Mouse (Mus musculus) adipocyte (in vitro differentiated cells): Measurements from ENCODE around the gene Tagln.

ENCODE experiments used
- DNase-seq: peaks from one replicate; pipeline ENCODE4 v3.0.0-alpha.2; 2016; ENCODE audit warnings: low spot score

The Tagln gene

DNA sequence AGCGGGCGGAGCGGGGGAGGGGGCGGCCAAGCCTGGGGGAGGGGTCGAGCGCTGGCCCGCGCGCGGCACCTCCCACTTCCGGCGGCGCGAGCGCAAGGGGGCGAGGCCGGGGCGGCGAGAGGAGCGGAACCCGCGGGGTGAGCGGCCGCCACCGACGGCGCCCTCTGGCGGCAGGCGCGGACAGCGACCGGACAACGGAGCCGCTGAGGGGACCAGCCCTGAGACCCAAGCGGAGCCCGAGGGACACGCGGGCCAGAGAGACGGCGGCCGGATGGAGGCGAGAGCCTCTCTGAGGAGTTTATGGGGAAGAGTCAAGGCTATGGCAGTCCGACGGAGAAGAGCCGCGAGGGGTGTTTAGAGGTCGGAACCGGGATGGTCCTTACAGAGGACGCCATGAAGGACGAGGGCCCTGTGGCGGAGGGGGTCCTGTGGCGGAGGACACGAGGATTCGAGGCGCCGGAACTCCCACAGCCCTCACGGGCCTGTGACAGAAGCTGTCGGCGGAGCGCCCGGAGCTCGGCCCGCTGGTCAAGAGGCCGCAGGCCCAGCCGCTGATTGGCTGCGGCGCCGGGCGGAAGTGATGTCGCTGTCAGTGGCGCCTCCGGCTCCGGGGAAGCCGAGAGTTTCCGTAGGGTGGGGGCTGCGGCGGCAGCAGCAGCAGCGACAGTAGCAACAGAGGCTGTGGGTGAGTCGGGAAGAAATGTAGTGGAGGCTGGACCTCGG lies 29.3 kb downstream of the Tagln start, which contains the start of the genes Pcsk7 and Rnf214:
Pcsk7 (plus strand) TSS at position 143 of the 723 bp plus-strand sequence.
Rnf214 (minus strand) TSS at position 557 of the 723 bp plus-strand sequence.
- DNase-seq = peak; percentile 86

DNA sequence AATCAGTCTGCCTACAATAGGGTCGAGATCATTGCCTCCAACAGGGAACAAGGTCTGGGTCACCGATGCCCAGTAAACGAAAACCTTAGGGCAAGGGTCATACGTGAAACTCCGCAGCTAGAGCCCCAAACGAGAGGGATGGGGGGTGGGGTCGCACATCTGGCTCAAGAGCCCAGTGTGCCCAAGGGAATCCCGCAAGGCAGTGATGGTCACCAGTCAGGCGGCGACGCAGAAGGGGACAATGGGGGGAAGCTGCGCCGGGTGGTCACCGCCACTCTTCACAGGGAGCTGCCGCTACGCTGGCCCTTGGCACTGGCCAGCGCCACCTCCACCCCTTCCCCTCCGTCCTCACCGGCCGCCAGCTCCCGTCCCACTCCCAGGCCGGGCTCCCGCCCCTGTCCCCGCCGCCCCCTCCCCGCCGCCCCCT lies 30.0 kb downstream of the Tagln start:
- no peak for DNase-seq

DNA sequence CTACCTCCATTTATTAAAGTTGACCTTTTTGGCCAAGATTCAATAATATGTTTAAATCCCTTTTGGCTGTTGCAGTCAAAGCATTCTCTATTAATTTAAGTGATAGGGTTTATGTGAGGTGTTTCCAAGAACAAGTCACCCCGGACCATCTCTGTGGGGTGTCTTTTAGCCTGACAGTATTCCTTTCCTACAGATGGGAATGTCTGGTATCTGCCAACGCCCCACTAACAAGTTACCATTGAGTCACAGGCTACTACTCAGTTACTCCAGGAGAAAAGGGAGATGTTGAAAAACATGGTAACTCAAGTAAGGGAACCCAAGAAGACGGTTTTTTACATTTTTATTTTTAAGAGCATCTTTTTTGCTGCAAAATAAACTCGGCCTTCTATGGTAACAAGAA lies 30.7 kb downstream of the Tagln start:
- no peak for DNase-seq

DNA sequence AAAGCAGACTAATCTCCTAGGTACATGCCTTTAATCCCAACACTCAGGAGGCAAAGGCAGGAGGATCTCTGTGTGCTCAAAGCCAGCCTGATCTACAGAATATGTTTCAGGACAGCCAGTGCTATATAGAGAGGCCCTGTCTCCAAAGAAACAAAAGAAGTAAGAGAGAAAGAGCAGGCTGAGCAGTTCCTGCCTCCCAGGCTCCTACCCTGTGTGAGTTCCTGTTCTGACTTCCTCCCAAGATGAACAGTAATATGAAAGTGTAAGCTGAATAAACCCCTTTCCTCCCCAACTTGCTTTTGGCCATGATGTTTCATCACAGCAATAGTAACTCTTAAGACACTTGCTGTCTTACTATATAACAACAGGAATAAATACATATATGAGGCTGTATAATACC lies 42.2 kb downstream of the Tagln start:
- no peak for DNase-seq
